Mouse (Mus musculus) kidney, postnatal 0 days (tissue): Measurements from ENCODE around the gene Ikzf1. TPM values are rescaled to one million over a fixed set of nuclear protein-coding genes. Genes with fewer than 3 reads are reported as not detected.
A peak's percentile ranks its signal among the peaks of the same experiment; 100 is the strongest.

ENCODE experiments used
- ATAC-seq: fragments of 200-750 bp; cut with Nextera tagmentation; replicated peaks from 2 replicates; pipeline ENCODE4 v1.8.0; 2017; ENCODE audit warnings: low read depth, moderate number of reproducible peaks, moderate TSS enrichment, moderate library complexity; ENCODE audit not compliant: low FRiP score
- DNase-seq: peaks from one replicate; pipeline ENCODE4 v3.0.0-alpha.2; 2016; ENCODE audit warnings: low spot score
- H3K27ac ChIP-seq: fragments of 300-500 bp; sonication (generic); 2 replicates; pipeline ENCODE4 v1.5.1; 2014; ENCODE audit warnings: mild to moderate bottlenecking
- H3K27me3 ChIP-seq: fragments of 300-500 bp; sonication (generic); 2 replicates; pipeline ENCODE4 v1.6.1; 2014; ENCODE audit warnings: low read length, mixed read lengths; ENCODE audit not compliant: insufficient read depth
- H3K36me3 ChIP-seq: fragments of 300-500 bp; sonication (generic); 2 replicates; pipeline ENCODE4 v1.6.1; 2014; ENCODE audit warnings: low read length, mixed read lengths; ENCODE audit not compliant: insufficient read depth
- H3K4me1 ChIP-seq: fragments of 300-500 bp; sonication (generic); replicated peaks from 2 replicates; pipeline ENCODE4 v1.6.1; 2014; ENCODE audit warnings: antibody characterized with exemption, low read length, mixed read lengths; ENCODE audit not compliant: insufficient read depth
- H3K4me2 ChIP-seq: fragments of 300-500 bp; sonication (generic); 2 replicates; pipeline ENCODE4 v1.6.1; 2014; ENCODE audit warnings: mild to moderate bottlenecking, low read length, moderate library complexity, mixed read lengths
- H3K4me3 ChIP-seq: fragments of 300-500 bp; sonication (generic); replicated peaks from 2 replicates; pipeline ENCODE4 v1.5.1; 2014; ENCODE audit warnings: low read depth, low read length
- H3K9ac ChIP-seq: fragments of 300-500 bp; sonication (generic); 2 replicates; pipeline ENCODE4 v1.6.1; 2014; ENCODE audit warnings: low read depth, low read length
- H3K9me3 ChIP-seq: fragments of 300-500 bp; sonication (generic); replicated peaks from 2 replicates; pipeline ENCODE4 v1.6.1; 2016; ENCODE audit warnings: low read length, inconsistent platforms, mixed read lengths
- CTCF ChIP-seq: IDR thresholded peaks from 2 replicates; pipeline ENCODE4 v1.5.1; 2016; ENCODE audit warnings: antibody characterized with exemption, low read depth, mild to moderate bottlenecking, moderate library complexity
- WGBS: fragments of 180-500 bp; shearing (Covaris S2); extraction: QIAGEN DNeasy Blood & Tissue Kit; methylation state at CpG from one replicate; pipeline ENCODE4 v1.1.7; 2014; 5-methylcytosine and 5-hydroxymethylcytosine counted together
- polyA plus RNA-seq: library from polyadenylated mRNA; unstranded; fragments of >200 nt; fragmentation: Nextera tagmentation; extraction: Ambion mirVana; gene quantifications from 2 replicates; pipeline ENCODE4 v1.2.1, GENCODE M21; 2015

The Ikzf1 gene
- polyA plus RNA-seq, result 0.32 and 0.63 TPM in 2 replicates

DNA sequence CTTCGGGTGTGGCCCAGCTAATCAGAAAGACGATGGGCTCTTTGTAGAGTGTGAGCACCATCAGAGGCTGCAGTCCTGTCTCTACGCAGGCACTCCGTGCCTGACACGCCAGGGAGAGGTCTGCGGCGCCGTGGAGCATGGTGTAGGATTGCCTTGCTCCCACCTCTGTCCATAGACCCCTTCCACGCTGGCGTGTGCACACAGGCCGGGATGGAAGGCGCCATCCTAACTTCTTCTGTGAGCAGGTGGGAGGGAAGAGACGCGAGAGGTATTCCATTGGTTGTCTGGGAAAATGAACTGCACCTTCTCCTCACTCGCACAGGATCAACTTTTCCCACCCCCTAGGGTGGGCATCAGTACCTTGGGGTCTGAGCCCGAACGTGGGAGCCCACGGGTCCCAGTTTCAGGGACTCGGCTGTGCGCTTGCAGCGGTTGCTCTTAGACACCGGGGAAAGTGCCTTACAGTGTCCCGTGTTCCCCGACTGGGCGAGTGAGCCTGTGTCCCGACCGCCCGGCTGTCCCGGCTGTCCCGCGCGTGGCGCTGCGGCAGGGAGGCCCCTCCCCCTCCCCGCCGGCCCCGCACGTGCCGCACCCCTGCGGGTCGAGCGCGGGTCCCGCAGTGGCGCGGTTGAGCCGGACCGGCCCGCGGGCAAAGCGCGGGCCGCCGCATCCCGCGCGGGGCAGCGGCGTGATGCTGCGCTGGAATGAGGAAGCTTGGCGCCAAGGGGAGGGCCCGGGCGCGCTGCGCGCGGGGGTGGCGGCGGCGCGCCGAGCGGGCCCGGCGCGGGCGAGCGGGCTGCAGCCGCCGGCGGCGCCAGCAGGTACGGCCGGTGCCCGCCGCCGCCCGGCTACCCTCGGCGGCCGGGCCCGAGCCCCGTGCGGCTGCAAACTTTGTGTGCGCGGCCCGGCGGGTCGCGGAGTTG is at the start of gene Ikzf1:
Ikzf1 (plus strand) TSS at position 74 of the 923 bp plus-strand sequence.
- Histone ChIP-seq H3K27me3 (peaks cover 26% of the 10 kb centered on the region), H3K36me3 (no peaks in the 10 kb centered on the region), H3K4me2 (peak within 1 kb of the TSS; percentile 99), H3K9me3 (no peaks in the 10 kb centered on the region), H3K4me3 (peak within 1 kb of the TSS; percentile 63), H3K9ac (peak within 1 kb of the TSS; percentile 47), H3K27ac (no peak within 1 kb of the TSS), H3K4me1 (peaks cover 7% of the 10 kb centered on the region; the same call in 1 of the 2 replicates)
- DNase-seq (no peak), ATAC-seq (peak; percentile 59)
- 2% methylated on average over 93 of the region's 100 CpGs for WGBS
- TF ChIP-seq CTCF, result no peak

DNA sequence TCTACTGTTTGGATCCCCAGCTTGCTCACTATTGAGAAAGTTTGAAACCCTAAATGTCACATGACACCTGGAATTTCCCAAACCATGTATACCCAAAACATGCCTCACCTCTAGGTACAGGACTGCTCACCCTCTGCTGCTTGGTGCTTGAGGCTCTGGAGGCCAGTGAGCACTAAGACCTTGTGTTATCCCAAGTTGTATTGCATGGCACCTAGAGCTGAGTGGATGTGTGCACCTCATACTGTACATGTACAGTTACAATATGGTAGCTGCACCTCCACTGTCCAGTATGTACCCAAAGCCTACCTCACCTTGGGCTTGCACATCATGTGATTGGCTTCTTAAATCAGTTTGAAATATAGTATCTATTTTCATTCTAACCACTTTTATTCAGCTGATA is 40.5 kb upstream of the Ikzf1 start:
- DNase-seq, result no peak
- Histone ChIP-seq H3K4me3 (no peak overlapping the region), H3K27ac (no peak overlapping the region), H3K9ac (no peak overlapping the region), H3K4me1 (no peaks in the 10 kb centered on the region), H3K4me2 (no peak overlapping the region), H3K27me3 (no peaks in the 10 kb centered on the region), H3K36me3 (no peaks in the 10 kb centered on the region), H3K9me3 (no peaks in the 10 kb centered on the region)
- no peak for ATAC-seq
- TF ChIP-seq CTCF, result no peak

DNA sequence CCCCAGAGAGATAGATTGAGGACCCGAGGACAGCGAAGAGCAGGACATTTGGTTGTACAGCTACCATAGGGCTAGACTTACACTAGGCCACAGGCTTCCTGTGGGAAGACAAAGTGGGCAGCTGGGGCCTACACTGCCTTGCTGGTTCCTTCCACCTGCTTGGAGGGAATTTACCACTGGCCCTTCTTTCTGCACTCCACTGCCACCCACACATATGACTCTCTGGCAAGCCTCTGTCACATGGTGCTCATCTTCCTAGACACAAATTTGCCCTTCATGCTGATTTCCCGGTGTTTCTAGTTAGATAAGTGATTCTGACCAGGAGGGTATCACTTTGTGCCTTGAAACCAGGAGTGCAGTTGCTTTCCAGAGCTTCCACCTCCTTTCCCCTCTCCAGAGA is 28.4 kb upstream of the Ikzf1 start:
- Histone ChIP-seq H3K27me3 (no peaks in the 10 kb centered on the region), H3K9ac (no peak overlapping the region), H3K9me3 (no peaks in the 10 kb centered on the region), H3K27ac (no peak overlapping the region), H3K36me3 (no peaks in the 10 kb centered on the region), H3K4me3 (no peak overlapping the region), H3K4me2 (no peak overlapping the region), H3K4me1 (no peaks in the 10 kb centered on the region)
- TF ChIP-seq CTCF, result no peak
- no peak for ATAC-seq
- WGBS, result 83% methylated on average over 3 of the region's 3 CpGs
- DNase-seq, result no peak

DNA sequence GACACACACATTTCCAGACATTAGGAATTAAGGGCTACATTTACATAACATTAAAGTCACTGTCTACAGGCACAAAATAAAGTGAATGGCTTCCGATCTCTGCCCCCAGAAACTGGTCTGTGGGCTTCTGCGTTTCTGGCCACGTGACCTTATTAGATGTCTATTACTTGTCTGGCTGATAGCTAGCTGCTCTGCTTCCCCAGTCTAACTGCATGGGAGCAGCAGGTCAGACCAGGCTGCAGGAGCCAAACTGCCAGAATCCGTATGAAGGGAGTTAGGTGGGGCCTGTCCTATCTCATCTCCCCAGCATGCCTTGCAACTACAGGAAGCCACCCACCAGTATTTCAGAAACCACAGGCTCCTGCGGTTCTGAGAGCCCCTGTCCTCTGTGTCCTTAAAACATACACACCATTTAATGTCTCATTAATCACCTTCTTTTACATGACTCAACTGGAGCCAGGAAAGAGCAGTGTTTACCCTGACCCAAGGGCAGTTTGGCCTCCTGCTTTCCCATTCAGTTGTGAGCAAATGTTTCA is 27.7 kb upstream of the Ikzf1 start:
- no peaks in the 10 kb centered on the region for H3K9me3 ChIP-seq
- H3K4me1 ChIP-seq, result no peaks in the 10 kb centered on the region
- no peaks in the 10 kb centered on the region for H3K36me3 ChIP-seq
- H3K27me3 ChIP-seq, result no peaks in the 10 kb centered on the region
- ATAC-seq (peak; percentile 46; the same call in 1 of the 2 replicates), DNase-seq (peak; percentile 41)
- no peak overlapping the region for H3K27ac ChIP-seq
- no peak overlapping the region for H3K4me3 ChIP-seq
- TF ChIP-seq CTCF, result no peak
- no peak overlapping the region for H3K4me2 ChIP-seq
- WGBS, result 38% methylated on average over 5 of the region's 5 CpGs
- H3K9ac ChIP-seq, result no peak overlapping the region

DNA sequence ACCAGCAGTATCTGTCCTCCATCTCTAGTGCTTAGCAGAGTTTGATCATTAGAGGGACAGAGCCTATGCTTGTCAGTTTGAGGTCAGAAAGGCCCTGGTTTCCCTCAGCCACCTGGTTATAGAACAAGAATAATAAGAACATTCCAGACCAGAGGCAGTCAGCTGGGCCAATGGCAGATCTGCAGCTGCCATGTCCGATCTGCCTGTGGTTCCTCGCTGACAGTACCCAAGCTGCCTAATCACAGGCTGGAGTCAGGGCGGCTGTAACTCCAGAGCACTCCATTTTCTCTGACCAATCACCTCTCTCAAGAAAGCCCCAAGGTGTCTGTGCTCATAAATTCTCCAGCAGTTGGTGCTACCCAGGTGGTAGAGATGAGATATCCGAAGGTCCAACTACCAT is 27.2 kb upstream of the Ikzf1 start:
- Histone ChIP-seq H3K9me3 (no peaks in the 10 kb centered on the region), H3K4me1 (no peaks in the 10 kb centered on the region), H3K27ac (no peak overlapping the region), H3K4me2 (no peak overlapping the region), H3K9ac (no peak overlapping the region), H3K4me3 (no peak overlapping the region), H3K27me3 (no peaks in the 10 kb centered on the region), H3K36me3 (no peaks in the 10 kb centered on the region)
- no peak for TF ChIP-seq CTCF
- DNase-seq, result no peak
- ATAC-seq, result no peak
- 63% methylated on average over 4 of the region's 4 CpGs for WGBS

DNA sequence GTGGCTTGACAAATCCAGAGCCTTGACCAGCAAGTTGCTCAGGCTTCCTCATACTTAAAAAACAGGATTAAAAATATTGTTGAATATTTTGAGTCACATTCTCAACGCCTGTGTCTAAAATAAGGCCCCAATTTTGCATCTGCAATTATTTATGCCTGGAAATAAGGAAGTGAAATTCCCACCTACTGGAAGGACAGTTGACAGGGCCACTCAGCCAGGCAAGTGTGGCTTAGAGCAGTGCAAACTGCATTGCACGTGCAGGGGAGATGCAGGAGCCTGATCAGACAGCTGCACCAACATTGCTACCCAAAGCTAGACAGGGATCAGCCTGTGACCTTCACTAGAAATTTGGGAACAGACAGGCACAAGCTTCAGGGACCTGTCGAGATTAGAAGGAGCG is 26.0 kb upstream of the Ikzf1 start:
- Histone ChIP-seq H3K36me3 (no peaks in the 10 kb centered on the region), H3K4me2 (no peak overlapping the region), H3K9me3 (no peaks in the 10 kb centered on the region), H3K4me1 (no peaks in the 10 kb centered on the region), H3K9ac (no peak overlapping the region), H3K4me3 (no peak overlapping the region), H3K27me3 (no peaks in the 10 kb centered on the region), H3K27ac (no peak overlapping the region)
- TF ChIP-seq CTCF, result no peak
- DNase-seq, result no peak
- no peak for ATAC-seq
- 74% methylated on average over 4 of the region's 4 CpGs for WGBS
